Mouse (Mus musculus) embryonic facial prominence, embryonic 12.5 days (tissue): ENCODE measurements around the gene Chrm4. TPM values are rescaled to one million over a fixed set of nuclear protein-coding genes. Genes with fewer than 3 reads are reported as not detected.

Source experiments
- ATAC-seq: fragments of 200-750 bp; cut with Nextera tagmentation; 2 replicates; pipeline ENCODE4 v1.8.0; 2017; ENCODE audit not compliant: insufficient number of reproducible peaks, insufficient read depth, low FRiP score, low TSS enrichment
- H3K27ac ChIP-seq: fragments of 300-500 bp; sonication (generic); 2 replicates; pipeline ENCODE4 v1.5.1; 2016; ENCODE audit warnings: mild to moderate bottlenecking
- H3K27me3 ChIP-seq: fragments of 300-500 bp; sonication (generic); 2 replicates; pipeline ENCODE4 v1.6.1; 2016; ENCODE audit warnings: mild to moderate bottlenecking, moderate library complexity
- H3K36me3 ChIP-seq: fragments of 300-500 bp; sonication (generic); 2 replicates; pipeline ENCODE4 v1.6.1; 2016; ENCODE audit warnings: mild to moderate bottlenecking
- H3K4me1 ChIP-seq: fragments of 300-500 bp; sonication (generic); 2 replicates; pipeline ENCODE4 v1.6.1; 2016
- H3K4me2 ChIP-seq: fragments of 300-500 bp; sonication (generic); replicated peaks from 2 replicates; pipeline ENCODE4 v1.6.1; 2016; ENCODE audit warnings: mild to moderate bottlenecking, moderate library complexity
- H3K4me3 ChIP-seq: fragments of 300-500 bp; sonication (generic); 2 replicates; pipeline ENCODE4 v1.5.1; 2016; ENCODE audit warnings: mild to moderate bottlenecking
- H3K9ac ChIP-seq: fragments of 300-500 bp; sonication (generic); 2 replicates; pipeline ENCODE4 v1.6.1; 2016; ENCODE audit warnings: mild to moderate bottlenecking, moderate library complexity
- H3K9me3 ChIP-seq: fragments of 300-500 bp; sonication (generic); 2 replicates; pipeline ENCODE4 v1.6.1; 2016; ENCODE audit warnings: mild to moderate bottlenecking, moderate library complexity
- WGBS: fragments of 180-500 bp; shearing (Covaris S2); methylation state at CpG from one replicate; pipeline ENCODE4 v1.1.7; 2016; 5-methylcytosine and 5-hydroxymethylcytosine counted together
- polyA plus RNA-seq: library from polyadenylated mRNA; unstranded; fragments of >200 nt; fragmentation: Nextera tagmentation; extraction: Ambion mirVana; gene quantifications from 2 replicates; pipeline ENCODE4 v1.2.1, GENCODE M21; 2016

Chrm4 gene
- polyA plus RNA-seq, 1 experiment from 2014 or later = 0.65 TPM

DNA sequence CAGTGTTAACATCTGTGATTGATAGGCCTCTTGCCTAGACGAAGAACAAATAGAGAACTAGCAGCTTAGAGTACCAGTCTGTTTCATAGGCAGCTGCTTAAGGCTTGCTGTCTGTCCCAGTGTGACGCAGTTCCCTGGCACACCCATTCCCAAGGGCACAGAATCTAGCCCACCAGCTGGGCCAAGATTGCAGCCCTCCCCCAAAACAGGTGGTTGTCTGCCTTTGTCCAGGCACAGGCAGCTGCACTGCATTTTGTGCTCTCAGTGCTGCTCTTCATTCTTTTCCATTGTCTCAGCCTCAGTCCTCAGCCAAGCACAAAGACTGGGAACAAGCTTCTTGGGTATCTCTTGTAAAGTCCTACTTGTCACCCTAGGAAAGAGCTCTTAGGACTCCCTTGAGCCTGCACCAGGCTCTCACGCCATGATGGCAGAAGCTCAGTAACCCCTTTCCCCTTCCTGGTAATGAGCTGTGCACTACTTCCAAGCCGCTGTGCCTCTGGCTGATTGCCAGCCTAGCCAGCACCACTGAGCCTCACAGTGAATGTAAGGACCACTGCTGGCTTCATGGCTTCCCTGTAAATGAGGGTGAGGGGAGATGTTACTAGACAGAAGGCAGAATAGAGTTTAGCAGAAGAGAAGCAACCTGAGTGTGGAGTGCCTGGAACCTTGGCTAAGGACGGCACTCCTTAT, 22.3 kb upstream of the Chrm4 start:
- Histone ChIP-seq H3K27ac (no peak overlapping the region), H3K27me3 (no peaks in the 10 kb centered on the region), H3K9ac (no peak overlapping the region), H3K4me3 (no peak overlapping the region), H3K4me1 (no peaks in the 10 kb centered on the region), H3K36me3 (peaks cover 26% of the 10 kb centered on the region), H3K9me3 (no peaks in the 10 kb centered on the region), H3K4me2 (no peak overlapping the region)
- no peak for ATAC-seq
- WGBS = 81% methylated on average over 5 of the region's 5 CpGs

DNA sequence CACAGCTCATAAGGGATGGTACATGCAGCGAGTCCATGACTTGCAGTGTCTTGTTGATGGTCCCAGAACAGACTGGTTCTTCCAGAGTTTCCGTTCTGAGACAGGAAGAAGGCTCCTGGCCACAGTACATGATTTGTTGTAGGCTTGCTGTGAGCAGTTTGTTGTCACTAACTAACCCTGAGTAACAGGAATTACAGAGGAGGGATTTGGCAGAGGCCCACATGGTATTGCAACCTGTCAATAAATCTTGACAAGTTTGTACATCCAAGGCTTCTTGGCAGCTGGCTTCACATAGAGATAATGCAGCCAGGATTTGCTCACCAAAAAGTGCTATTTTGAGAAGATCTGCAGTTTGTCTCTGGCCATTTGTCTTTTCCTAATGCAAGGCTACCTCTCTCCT, 20.9 kb upstream of the Chrm4 start:
- no peaks in the 10 kb centered on the region for H3K4me1 ChIP-seq
- H3K4me3 ChIP-seq = no peak overlapping the region
- no peak overlapping the region for H3K9ac ChIP-seq
- H3K27me3 ChIP-seq = no peaks in the 10 kb centered on the region
- no peak for ATAC-seq
- H3K27ac ChIP-seq = no peak overlapping the region
- H3K4me2 ChIP-seq = no peak overlapping the region
- WGBS = 89% methylated on average over 2 of the region's 2 CpGs
- peaks cover 28% of the 10 kb centered on the region for H3K36me3 ChIP-seq
- no peaks in the 10 kb centered on the region for H3K9me3 ChIP-seq

DNA sequence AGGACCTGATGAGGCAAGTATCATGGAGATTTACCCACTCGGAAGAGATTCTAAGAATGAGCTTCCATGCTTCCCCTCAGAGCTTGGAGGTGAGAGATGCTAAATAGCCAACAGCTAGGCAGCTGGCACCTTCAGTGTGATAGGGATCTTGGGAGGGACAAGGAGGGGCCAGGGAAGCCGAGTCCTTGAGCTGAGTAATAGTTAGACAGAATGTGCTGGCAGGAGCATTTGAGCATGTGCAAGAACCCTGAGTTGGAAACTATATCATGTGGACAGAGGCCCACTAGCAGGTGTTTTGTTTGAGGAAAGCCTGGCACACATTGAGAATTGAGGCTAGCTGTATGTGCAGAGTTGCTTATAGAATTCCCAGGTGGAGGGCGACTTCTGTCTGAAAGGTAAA, 14.4 kb upstream of the Chrm4 start:
- H3K4me1 ChIP-seq = no peaks in the 10 kb centered on the region
- H3K27ac ChIP-seq = no peak overlapping the region
- ATAC-seq = no peak
- no peak overlapping the region for H3K4me2 ChIP-seq
- no peaks in the 10 kb centered on the region for H3K27me3 ChIP-seq
- no peak overlapping the region for H3K9ac ChIP-seq
- 83% methylated on average over 3 of the region's 3 CpGs for WGBS
- no peaks in the 10 kb centered on the region for H3K9me3 ChIP-seq
- H3K36me3 ChIP-seq = peaks cover 65% of the 10 kb centered on the region
- no peak overlapping the region for H3K4me3 ChIP-seq

DNA sequence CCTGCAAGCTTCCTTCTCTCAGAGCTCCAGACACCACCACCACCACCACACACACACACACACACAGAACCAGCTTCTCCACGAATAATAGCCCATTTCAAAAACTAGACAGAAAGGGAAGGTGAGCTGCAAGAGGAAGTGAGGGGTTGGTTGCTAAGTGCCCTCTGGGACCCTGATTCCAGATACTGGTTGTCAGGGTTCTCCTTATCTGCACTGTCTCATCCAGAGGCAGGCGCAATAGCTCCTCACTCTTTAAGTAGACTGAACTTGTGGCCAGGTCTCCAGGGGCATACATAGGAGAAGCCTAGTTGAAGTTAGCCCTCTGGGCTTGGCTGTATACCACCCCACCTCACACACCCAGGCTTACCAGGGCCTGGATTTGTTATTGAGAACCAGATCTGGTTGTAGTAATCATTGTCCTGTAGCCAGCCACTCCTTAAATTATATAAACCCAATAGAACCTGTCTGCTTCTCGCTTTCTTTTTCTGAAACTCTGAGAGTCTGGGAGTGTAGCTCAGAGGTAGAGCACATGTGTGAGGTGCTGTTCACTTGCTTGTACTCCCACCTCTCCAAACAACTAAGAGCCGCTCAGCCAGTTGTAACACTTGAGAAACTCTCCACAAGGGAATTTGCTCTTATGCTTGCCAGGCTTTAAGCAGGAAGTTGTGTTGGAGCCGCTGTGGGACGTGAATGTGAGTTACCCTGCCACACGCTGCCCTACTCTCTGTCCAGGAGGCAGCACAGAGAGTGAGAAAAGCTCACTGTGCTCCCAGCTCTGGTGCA, 13.5 kb upstream of the Chrm4 start:
- Histone ChIP-seq H3K9ac (no peak overlapping the region), H3K36me3 (peaks cover 74% of the 10 kb centered on the region), H3K4me2 (no peak overlapping the region), H3K27ac (no peak overlapping the region), H3K4me1 (no peaks in the 10 kb centered on the region), H3K27me3 (no peaks in the 10 kb centered on the region), H3K4me3 (no peak overlapping the region), H3K9me3 (no peaks in the 10 kb centered on the region)
- no peak for ATAC-seq
- 87% methylated on average over 7 of the region's 7 CpGs for WGBS

DNA sequence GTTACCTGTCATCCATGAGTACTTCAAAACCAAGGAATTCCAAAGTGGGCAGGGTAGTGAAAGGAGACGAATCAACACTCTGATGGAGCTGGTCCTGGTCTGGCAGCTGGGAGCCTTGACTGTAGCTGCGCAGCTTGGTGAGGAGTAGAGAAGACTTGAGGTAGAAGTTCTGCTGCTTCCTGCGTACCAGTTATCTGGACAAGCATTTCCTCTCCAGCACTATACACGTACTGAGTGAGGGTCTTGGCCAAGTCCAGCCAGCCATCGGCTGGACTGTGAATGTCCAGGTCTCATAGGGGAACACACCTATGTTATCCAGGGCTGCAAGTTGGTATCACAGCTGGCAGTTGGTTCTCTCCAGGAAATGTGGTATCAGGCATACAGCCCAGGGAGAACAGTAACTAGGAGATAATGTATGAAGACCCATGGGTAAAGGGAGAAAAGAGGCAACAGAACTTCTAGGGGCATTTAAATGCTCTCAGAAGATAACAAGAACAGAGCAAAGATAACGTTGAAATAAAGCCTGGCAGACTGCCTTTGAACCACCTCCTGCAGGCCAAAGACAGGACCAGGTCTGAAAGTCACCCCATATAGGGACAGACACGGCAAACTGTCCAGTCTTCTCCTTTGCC, 10.6 kb upstream of the Chrm4 start:
- Histone ChIP-seq H3K9me3 (no peaks in the 10 kb centered on the region), H3K36me3 (peaks cover 61% of the 10 kb centered on the region), H3K4me2 (no peak overlapping the region), H3K27ac (no peak overlapping the region), H3K4me3 (no peak overlapping the region), H3K4me1 (peaks cover 5% of the 10 kb centered on the region; the same call in 1 of the 2 replicates), H3K9ac (no peak overlapping the region), H3K27me3 (peaks cover 15% of the 10 kb centered on the region)
- no peak for ATAC-seq
- WGBS = 92% methylated on average over 7 of the region's 7 CpGs

DNA sequence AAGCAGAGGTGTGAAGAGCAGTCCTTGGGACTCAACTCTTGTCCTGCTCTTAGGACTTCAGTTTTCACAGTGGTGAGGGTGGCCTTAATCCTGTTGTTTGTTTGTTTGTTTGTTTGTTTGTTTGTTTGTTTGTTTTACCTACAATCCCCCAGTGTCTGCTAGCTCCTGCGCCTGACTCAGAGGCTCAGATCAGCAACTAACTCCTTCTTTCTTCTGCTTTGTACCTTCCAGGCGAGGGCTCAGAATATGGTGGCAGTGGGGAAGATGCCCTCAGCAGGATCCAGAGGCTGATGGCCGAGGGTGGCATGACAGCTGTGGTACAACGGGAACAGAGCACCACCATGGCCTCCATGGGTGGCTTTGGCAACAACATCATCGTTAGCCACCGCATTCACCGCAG, 10.0 kb upstream of the Chrm4 start:
- no peak overlapping the region for H3K4me2 ChIP-seq
- H3K4me1 ChIP-seq = peaks cover 12% of the 10 kb centered on the region; the same call in 1 of the 2 replicates
- no peak overlapping the region for H3K9ac ChIP-seq
- H3K9me3 ChIP-seq = no peaks in the 10 kb centered on the region
- WGBS = 90% methylated on average over 7 of the region's 7 CpGs
- no peak overlapping the region for H3K4me3 ChIP-seq
- peaks cover 55% of the 10 kb centered on the region for H3K36me3 ChIP-seq
- no peak overlapping the region for H3K27ac ChIP-seq
- ATAC-seq = no peak
- peaks cover 21% of the 10 kb centered on the region for H3K27me3 ChIP-seq

DNA sequence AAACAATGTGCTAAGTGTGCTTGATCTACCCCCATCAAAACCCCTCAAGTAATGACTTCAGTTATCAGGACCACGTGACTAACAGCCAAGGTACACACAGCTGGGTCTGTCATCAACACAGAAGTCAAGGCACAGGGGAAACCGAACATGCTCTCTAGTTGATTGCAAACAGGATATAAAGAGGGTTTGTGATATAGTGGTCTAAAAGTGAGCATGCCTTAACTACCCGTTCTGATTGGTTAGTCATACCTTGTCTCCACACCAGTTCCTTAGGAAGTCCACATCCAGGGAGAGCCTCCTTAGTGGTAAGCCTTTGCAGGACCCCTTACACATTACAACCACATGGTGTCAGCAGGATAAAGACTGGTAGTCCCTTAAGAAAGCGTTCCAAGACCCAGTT, 6.9 kb upstream of the Chrm4 start:
- Histone ChIP-seq H3K27ac (no peak overlapping the region), H3K9me3 (no peaks in the 10 kb centered on the region), H3K36me3 (peaks cover 26% of the 10 kb centered on the region), H3K27me3 (peaks cover 45% of the 10 kb centered on the region), H3K4me1 (peaks cover 18% of the 10 kb centered on the region; the same call in 1 of the 2 replicates), H3K4me3 (no peak overlapping the region), H3K9ac (no peak overlapping the region), H3K4me2 (no peak overlapping the region)
- 73% methylated on average over 4 of the region's 4 CpGs for WGBS
- no peak for ATAC-seq

DNA sequence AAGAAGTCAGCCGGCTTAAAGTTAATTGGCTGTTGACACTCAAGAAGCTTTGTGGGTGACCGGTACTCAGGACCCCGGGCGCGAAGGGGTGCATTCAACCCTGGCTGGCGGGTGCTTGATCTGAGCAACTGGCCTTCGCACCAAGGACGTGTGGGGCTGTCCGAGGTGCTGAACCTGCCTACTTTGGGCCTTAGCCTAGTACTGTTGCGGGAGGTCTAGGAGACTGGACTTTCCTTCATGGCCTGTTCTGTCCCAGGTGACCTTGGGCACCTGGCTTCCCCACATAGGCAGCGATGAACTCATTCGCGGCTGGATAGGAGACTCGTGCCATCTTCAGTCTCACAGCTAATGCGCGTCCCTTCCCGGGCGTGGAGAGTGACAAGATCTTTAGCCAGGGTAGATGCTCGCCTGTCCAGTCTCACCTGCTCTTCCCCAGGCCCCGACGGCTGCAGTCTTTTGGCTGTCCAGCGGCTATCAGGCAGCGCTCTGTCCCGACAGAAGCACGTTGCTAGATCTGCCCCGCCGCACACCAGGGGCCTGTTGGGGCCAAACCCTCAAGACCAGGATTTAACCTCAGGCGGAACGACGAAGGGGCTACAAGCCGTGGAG, 5.8 kb upstream of the Chrm4 start:
- no peak overlapping the region for H3K27ac ChIP-seq
- H3K4me1 ChIP-seq = peaks cover 18% of the 10 kb centered on the region; the same call in 1 of the 2 replicates
- H3K9ac ChIP-seq = 0 out of 2 replicates have a peak overlapping the region, but pooled peaks have one; percentile 51
- peak overlapping the region; percentile 60 for H3K4me3 ChIP-seq
- H3K27me3 ChIP-seq = peaks cover 52% of the 10 kb centered on the region
- peak overlapping the region; percentile 91 for H3K4me2 ChIP-seq
- peaks cover 18% of the 10 kb centered on the region for H3K36me3 ChIP-seq
- ATAC-seq = no peak
- H3K9me3 ChIP-seq = no peaks in the 10 kb centered on the region
- 5% methylated on average over 31 of the region's 31 CpGs for WGBS

DNA sequence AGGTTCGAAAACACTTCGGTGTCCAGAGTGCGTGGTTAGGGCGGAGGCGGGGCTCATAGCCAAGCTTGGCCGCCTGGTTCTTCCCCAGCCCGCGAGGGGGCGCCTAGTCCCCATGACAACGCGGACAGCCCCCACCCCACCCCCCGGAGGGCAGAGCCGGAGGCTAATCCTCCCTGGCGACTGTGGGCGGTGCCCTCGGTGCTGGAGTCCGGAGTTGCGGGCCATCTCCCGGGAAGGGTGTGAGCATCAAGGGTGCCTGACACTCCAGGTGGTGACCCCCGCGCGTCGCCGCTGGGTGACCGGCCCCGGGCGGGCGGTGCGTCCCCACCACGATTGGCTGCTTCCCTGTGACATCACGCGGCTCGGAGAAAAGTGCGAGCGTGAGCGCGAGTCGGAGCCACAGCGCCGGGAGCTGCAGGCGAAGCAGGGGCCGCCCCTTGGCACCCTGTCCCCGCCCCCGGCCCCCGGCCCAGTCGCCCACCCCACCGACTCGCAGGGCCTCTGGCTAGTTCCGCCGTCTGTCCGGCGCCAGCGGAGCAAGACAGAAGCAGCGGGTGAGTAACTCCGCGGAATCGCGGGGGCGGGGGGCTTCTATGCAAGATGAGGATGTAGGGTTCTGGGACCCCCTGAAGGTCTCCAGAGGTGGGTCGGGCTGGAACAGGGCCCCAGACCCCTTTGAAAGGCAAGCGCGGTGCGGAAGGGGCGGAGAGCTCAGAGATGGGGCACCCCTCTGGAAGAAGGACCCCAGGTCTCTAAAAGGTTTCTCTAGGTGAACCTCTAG, 5.1 kb upstream of the Chrm4 start:
- peak overlapping the region; percentile 51; the same call in 1 of the 2 replicates for H3K9ac ChIP-seq
- H3K36me3 ChIP-seq = peaks cover 18% of the 10 kb centered on the region
- H3K4me2 ChIP-seq = peak overlapping the region; percentile 91
- WGBS = under 1% methylated on average over 56 of the region's 64 CpGs
- H3K9me3 ChIP-seq = no peaks in the 10 kb centered on the region
- H3K4me1 ChIP-seq = peaks cover 18% of the 10 kb centered on the region; the same call in 1 of the 2 replicates
- ATAC-seq = no peak
- H3K27ac ChIP-seq = no peak overlapping the region
- peaks cover 52% of the 10 kb centered on the region for H3K27me3 ChIP-seq
- peak overlapping the region; percentile 60 for H3K4me3 ChIP-seq

DNA sequence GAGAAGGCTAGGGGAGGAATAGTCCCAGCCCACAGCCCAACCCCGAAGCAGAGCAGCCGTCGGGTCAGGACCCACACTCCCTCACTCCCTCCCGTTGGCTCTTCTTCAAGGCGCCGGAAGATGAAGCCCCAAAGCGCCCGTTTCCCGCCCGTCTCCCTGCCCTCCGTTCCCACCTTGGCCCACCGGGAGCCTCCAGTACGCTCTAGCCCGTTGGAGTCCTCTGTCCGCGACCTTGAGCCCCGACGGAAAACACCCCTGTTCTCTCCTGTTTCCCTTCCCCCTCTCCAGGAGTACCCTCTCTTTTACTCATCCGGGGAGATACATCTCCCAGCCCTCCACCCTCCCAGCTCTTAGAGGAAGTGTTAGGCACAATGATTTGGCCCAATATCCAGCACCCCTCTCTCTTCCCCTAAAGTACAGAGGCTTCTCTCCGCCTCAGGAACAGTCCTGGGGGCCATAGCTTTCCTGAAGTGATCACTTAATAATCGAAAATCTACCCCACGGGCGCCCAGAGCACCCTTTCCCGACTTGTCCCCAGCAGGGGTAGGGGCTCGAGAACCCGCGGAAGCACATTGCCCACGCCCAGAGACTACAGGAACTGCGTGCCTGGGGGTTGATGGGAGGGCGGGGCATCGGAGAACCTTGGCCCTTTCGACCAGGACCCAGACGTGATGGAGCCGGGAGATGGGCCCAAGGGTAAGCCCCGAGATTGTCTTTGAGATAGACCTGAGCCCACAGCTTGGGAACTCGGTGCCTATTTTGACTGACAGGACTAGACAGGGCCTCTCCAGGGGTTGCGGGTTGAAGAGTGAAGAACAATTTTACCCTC, 4.2 kb upstream of the Chrm4 start:
- Histone ChIP-seq H3K36me3 (peaks cover 10% of the 10 kb centered on the region), H3K4me1 (peaks cover 18% of the 10 kb centered on the region; the same call in 1 of the 2 replicates), H3K9me3 (no peaks in the 10 kb centered on the region), H3K27ac (no peak overlapping the region), H3K9ac (no peak overlapping the region), H3K4me2 (peak overlapping the region; percentile 91), H3K27me3 (peaks cover 52% of the 10 kb centered on the region), H3K4me3 (peak overlapping the region; percentile 60)
- 2% methylated on average over 37 of the region's 37 CpGs for WGBS
- no peak for ATAC-seq
